Mouse (Mus musculus) liver, adult 2 months (tissue): ENCODE data around the gene Gm37240.

ENCODE experiments used
- CTCF ChIP-seq: fragments of 200-500 bp; IDR thresholded peaks from 2 replicates; pipeline ENCODE4 v1.5.1; 2011; ENCODE audit warnings: low read depth, low read length, control low read depth
- POLR2A ChIP-seq: fragments of 200-500 bp; IDR thresholded peaks from 2 replicates; pipeline ENCODE4 v1.6.1; 2011; ENCODE audit warnings: low read length, control low read depth; ENCODE audit not compliant: insufficient read depth; ENCODE audit errors: extremely low read depth

DNA sequence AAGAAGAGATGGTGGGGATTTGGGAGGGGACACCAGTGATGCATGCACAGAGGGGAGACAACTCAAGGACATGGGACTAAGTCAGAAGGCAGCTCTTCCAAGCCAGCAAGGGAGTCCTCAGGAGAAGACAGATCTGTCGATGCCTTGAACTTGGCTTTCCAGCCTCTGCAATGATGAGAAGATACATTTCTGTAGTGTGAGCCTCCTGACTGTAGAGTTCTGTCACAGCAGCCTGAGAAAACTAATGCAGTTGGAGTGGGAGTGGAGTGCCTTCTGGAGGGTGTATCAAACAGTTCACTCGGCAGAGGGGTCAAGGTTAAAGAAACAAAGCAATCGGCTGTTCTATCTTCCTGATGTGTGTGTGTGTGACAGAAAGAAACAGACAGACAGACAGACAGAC, 546.8 kb downstream of the Gm37240 start:
- TF ChIP-seq CTCF, result no peak
- TF ChIP-seq POLR2A, result no peak
